Mouse (Mus musculus) MEL (cell line): ENCODE data around the gene Spata31d1a. TPM values are rescaled to one million over a fixed set of nuclear protein-coding genes. Genes with fewer than 3 reads are reported as not detected.

Experiments used
- DNase-seq: peaks from one replicate; pipeline ENCODE4 v3.0.0; 2011; ENCODE audit warnings: low read depth, low spot score
- H3K27ac ChIP-seq: 2 replicates; pipeline ENCODE4 v1.5.1; 2012; ENCODE audit warnings: low read depth, mild to moderate bottlenecking, control low read depth, low read length, moderate library complexity; ENCODE audit not compliant: control insufficient read depth
- H3K27me3 ChIP-seq, 2 experiments: fragments of 150-350 bp in 1 of 2; sonication (generic) in 1 of 2; 2 replicates each; pipeline ENCODE4 v1.6.1; 2012; ENCODE audit warnings: low read length in 2 of 2, mild to moderate bottlenecking in 2 of 2, improper control_type of control experiment in 1 of 2, moderate library complexity in 1 of 2; ENCODE audit not compliant: insufficient read depth in 2 of 2, control insufficient read depth in 1 of 2
- H3K36me3 ChIP-seq, 2 experiments: 2 replicates each; pipeline ENCODE4 v1.6.1; 2012 to 2014; ENCODE audit warnings: low read length in 2 of 2, improper control_type of control experiment in 1 of 2, inconsistent platforms in 1 of 2, mild to moderate bottlenecking in 1 of 2; ENCODE audit not compliant: insufficient read depth in 2 of 2, control insufficient read depth in 1 of 2
- H3K4me1 ChIP-seq, 2 experiments: fragments of 150-350 bp in 1 of 2; sonication (generic) in 1 of 2; 2 replicates each; pipeline ENCODE4 v1.6.1; 2012; ENCODE audit warnings: low read length in 2 of 2, improper control_type of control experiment in 1 of 2, mild to moderate bottlenecking in 1 of 2; ENCODE audit not compliant: insufficient read depth in 2 of 2, control insufficient read depth in 1 of 2
- H3K4me3 ChIP-seq, 2 experiments: fragments of 150-350 bp in 1 of 2; sonication (generic) in 1 of 2; 2 replicates each; pipeline ENCODE4 v1.5.1; 2012; ENCODE audit warnings: low read depth in 2 of 2, low read length in 2 of 2, mild to moderate bottlenecking in 2 of 2, moderate library complexity in 2 of 2, control low read depth in 1 of 2, improper control_type of control experiment in 1 of 2; ENCODE audit not compliant: control insufficient read depth in 1 of 2, insufficient read depth in 1 of 2
- H3K79me2 ChIP-seq: 2 replicates; pipeline ENCODE4 v1.6.1; 2012; ENCODE audit warnings: mild to moderate bottlenecking, low read length, moderate library complexity; ENCODE audit not compliant: control insufficient read depth, poor library complexity, insufficient read depth
- H3K9ac ChIP-seq: 2 replicates; pipeline ENCODE4 v1.6.1; 2012; ENCODE audit warnings: low read depth, mild to moderate bottlenecking, control low read depth, low read length, moderate library complexity; ENCODE audit not compliant: control insufficient read depth, poor library complexity, severe bottlenecking
- H3K9me3 ChIP-seq: fragments of 150-350 bp; sonication (generic); replicated peaks from 2 replicates; pipeline ENCODE4 v1.6.1; 2012; ENCODE audit warnings: mild to moderate bottlenecking, low read length, improper control_type of control experiment, moderate library complexity; ENCODE audit not compliant: insufficient read depth
- CHD1 ChIP-seq: IDR thresholded peaks from 2 replicates; pipeline ENCODE4 v1.6.1; 2012; ENCODE audit warnings: low read depth, mild to moderate bottlenecking, inconsistent platforms, low read length, improper control_type of control experiment
- CHD2 ChIP-seq: IDR thresholded peaks from 2 replicates; pipeline ENCODE4 v1.6.1; 2011; ENCODE audit warnings: low read length, improper control_type of control experiment
- CTCF ChIP-seq, 3 experiments: IDR thresholded peaks in 2 of 3; conservative IDR thresholded peaks in 1 of 3; 2 replicates each; pipeline ENCODE4 v1.5.1; 2011 to 2012; ENCODE audit warnings: low read length in 3 of 3, low read depth in 2 of 3, mild to moderate bottlenecking in 2 of 3, improper control_type of control experiment in 1 of 3, inconsistent platforms in 1 of 3, mixed read lengths in 1 of 3, moderate library complexity in 1 of 3; ENCODE audit not compliant: control insufficient read depth in 1 of 3, insufficient read depth in 1 of 3, poor library complexity in 1 of 3, severe bottlenecking in 1 of 3
- GABPA ChIP-seq: IDR thresholded peaks from 2 replicates; pipeline ENCODE4 v1.6.1; 2012; ENCODE audit warnings: low read depth, mild to moderate bottlenecking, inconsistent platforms, low read length, improper control_type of control experiment, moderate library complexity
- GATA1 ChIP-seq: IDR thresholded peaks from 2 replicates; pipeline ENCODE4 v1.6.1; 2011; ENCODE audit warnings: low read depth, low read length, improper control_type of control experiment
- HCFC1 ChIP-seq: IDR thresholded peaks from 2 replicates; pipeline ENCODE4 v1.6.1; 2012; ENCODE audit warnings: low read depth, mild to moderate bottlenecking, inconsistent platforms, low read length, improper control_type of control experiment, moderate library complexity
- JUND ChIP-seq: IDR thresholded peaks from 2 replicates; pipeline ENCODE4 v1.6.1; 2011; ENCODE audit warnings: low read depth, mild to moderate bottlenecking, improper control_type of control experiment, low read length
- KAT2A ChIP-seq: conservative IDR thresholded peaks from 2 replicates; pipeline ENCODE4 v1.6.1; 2012; ENCODE audit warnings: low read depth, low read length, improper control_type of control experiment, inconsistent platforms
- MAFK ChIP-seq: IDR thresholded peaks from 2 replicates; pipeline ENCODE4 v1.6.1; 2011; ENCODE audit warnings: low read depth, mild to moderate bottlenecking, low read length, improper control_type of control experiment, borderline replicate concordance
- MEF2A ChIP-seq: IDR thresholded peaks from 2 replicates; pipeline ENCODE4 v1.6.1; 2014; ENCODE audit warnings: low read depth, mild to moderate bottlenecking, inconsistent platforms, low read length, improper control_type of control experiment; ENCODE audit not compliant: poor library complexity, insufficient replicate concordance, severe bottlenecking; ENCODE audit errors: extremely low read depth
- MYB ChIP-seq: IDR thresholded peaks from 2 replicates; pipeline ENCODE4 v1.6.1; 2011; ENCODE audit warnings: mild to moderate bottlenecking, low read depth, low read length, improper control_type of control experiment
- MYC ChIP-seq: IDR thresholded peaks from 2 replicates; pipeline ENCODE4 v1.6.1; 2011; ENCODE audit warnings: low read depth, mild to moderate bottlenecking, low read length, improper control_type of control experiment, moderate library complexity
- POLR2AphosphoS2 ChIP-seq: IDR thresholded peaks from 2 replicates; pipeline ENCODE4 v1.6.1; 2011; ENCODE audit warnings: low read length, improper control_type of control experiment
- RCOR1 ChIP-seq: IDR thresholded peaks from 2 replicates; pipeline ENCODE4 v1.6.1; 2012; ENCODE audit warnings: low read depth, mild to moderate bottlenecking, inconsistent platforms, low read length, improper control_type of control experiment
- SIN3A ChIP-seq: IDR thresholded peaks from 2 replicates; pipeline ENCODE4 v1.6.1; 2012; ENCODE audit warnings: low read length, improper control_type of control experiment, inconsistent platforms
- TAL1 ChIP-seq: IDR thresholded peaks from 2 replicates; pipeline ENCODE4 v1.6.1; 2012; ENCODE audit warnings: mild to moderate bottlenecking, inconsistent platforms, low read length, moderate library complexity, mixed read lengths
- TBP ChIP-seq: IDR thresholded peaks from 2 replicates; pipeline ENCODE4 v1.8.0; 2011; ENCODE audit warnings: low read depth, low read length, improper control_type of control experiment
- UBTF ChIP-seq: IDR thresholded peaks from 2 replicates; pipeline ENCODE4 v1.6.1; 2012; ENCODE audit warnings: low read depth, mild to moderate bottlenecking, inconsistent platforms, low read length, improper control_type of control experiment, moderate library complexity, borderline replicate concordance; ENCODE audit not compliant: insufficient read depth
- USF1 ChIP-seq: IDR thresholded peaks from 2 replicates; pipeline ENCODE4 v1.6.1; 2014; ENCODE audit warnings: low read depth, mild to moderate bottlenecking, inconsistent platforms, low read length, improper control_type of control experiment, moderate library complexity
- ZNF384 ChIP-seq: IDR thresholded peaks from 2 replicates; pipeline ENCODE4 v1.6.1; 2012; ENCODE audit warnings: low read depth, mild to moderate bottlenecking, inconsistent platforms, low read length, improper control_type of control experiment
- polyA plus RNA-seq, 2 experiments: library from polyadenylated mRNA; stranded (reverse) in 1 of 2; unstranded in 1 of 2; fragments of >175 nt in 1 of 2; fragments of >200 nt in 1 of 2; gene quantifications; 2 replicates each; pipeline versions ENCODE4 v1.2.1 to v1.2.4; 2012; ENCODE audit warnings: low replicate concordance in 2 of 2, low read depth in 1 of 2; ENCODE audit not compliant: insufficient read length in 2 of 2, insufficient read depth in 1 of 2, missing spikeins in 1 of 2
- total RNA-seq: library from RNA; depleted of rRNA; stranded (reverse); fragments of 300-350 nt; gene quantifications from 2 replicates; pipeline ENCODE4 v1.2.3, GENCODE M21; 2012

Spata31d1a gene
- total and polyA plus RNA-seq, 3 experiments, result 0.03 TPM; not detected in 2

DNA sequence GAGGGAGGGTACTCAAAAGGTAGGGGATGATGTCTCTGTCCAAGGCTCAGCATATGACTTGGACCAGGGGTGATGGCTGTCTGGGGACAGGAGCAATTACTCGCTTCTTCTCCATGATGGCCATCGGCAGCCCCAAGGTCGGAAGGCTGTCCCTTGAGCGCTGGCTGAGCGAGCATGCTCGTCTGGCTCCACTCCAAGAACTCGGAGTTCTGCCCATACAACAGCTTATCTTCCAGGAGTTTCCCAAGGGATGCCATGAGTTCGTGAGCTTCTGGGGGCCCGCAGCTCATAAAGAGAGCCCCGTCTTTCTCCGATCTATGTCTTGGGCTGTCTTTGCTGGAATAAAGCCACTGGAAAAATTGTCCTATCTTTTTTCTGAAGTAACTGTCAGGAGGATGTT lies 31.0 kb upstream of the Spata31d1a start:
- no peak for TF ChIP-seq GABPA
- TF ChIP-seq SIN3A, result no peak
- no peak for DNase-seq
- H3K27me3 ChIP-seq, result no peaks in the 10 kb centered on the region
- no peaks in the 10 kb centered on the region for H3K36me3 ChIP-seq
- no peaks in the 10 kb centered on the region for H3K9me3 ChIP-seq
- no peak overlapping the region for H3K9ac ChIP-seq
- no peak overlapping the region for H3K27ac ChIP-seq
- no peaks in the 10 kb centered on the region for H3K4me1 ChIP-seq
- H3K4me3 ChIP-seq, result no peak overlapping the region
- H3K79me2 ChIP-seq, result no peaks in the 10 kb centered on the region

GRCm38 (mm10) chr13:59739397-59739796 lies 29.3 kb upstream of the Spata31d1a start:
- Histone ChIP-seq H3K4me3 (no peak overlapping the region), H3K27ac (no peak overlapping the region), H3K27me3 (no peaks in the 10 kb centered on the region), H3K9me3 (no peaks in the 10 kb centered on the region), H3K9ac (no peak overlapping the region), H3K79me2 (no peaks in the 10 kb centered on the region), H3K4me1 (peaks cover 0 to 4% of the 10 kb centered on the region in 2 experiments; a peak in 1 of 4 replicates), H3K36me3 (peaks cover 0 to 6% of the 10 kb centered on the region in 2 experiments; a peak in 2 of 4 replicates)
- TF ChIP-seq CHD1 (no peak), GABPA (no peak), UBTF (no peak), RCOR1 (no peak), HCFC1 (no peak), MYC (no peak), CHD2 (no peak), MAFK (no peak), USF1 (no peak), MYB (no peak)
- no peak for DNase-seq

GRCm38 (mm10) chr13:59738455-59738854 lies 28.3 kb upstream of the Spata31d1a start:
- DNase-seq, result no peak
- Histone ChIP-seq H3K9ac (no peak overlapping the region), H3K27ac (no peak overlapping the region)

More at GRCm38 (mm10) chr13:59738455-59738854, 28.3 kb upstream of the Spata31d1a start:
- no peaks in the 10 kb centered on the region for H3K27me3 ChIP-seq
- H3K9me3 ChIP-seq, result no peaks in the 10 kb centered on the region
- peaks cover 0 to 13% of the 10 kb centered on the region in 2 experiments; a peak in 2 of 4 replicates for H3K4me1 ChIP-seq
- no peaks in the 10 kb centered on the region for H3K79me2 ChIP-seq
- TF ChIP-seq HCFC1 (no peak), JUND (no peak), MYC (no peak), ZNF384 (no peak), TBP (no peak), MYB (no peak), GATA1 (no peak), KAT2A (no peak), MAFK (no peak), CTCF (IDR thresholded peaks at IDR 0.05 in 2 of 3, conservative IDR thresholded peaks at IDR 0.05 in 1 of 3; ENCODE audit: control insufficient read depth in 1 of 3, insufficient read depth in 1 of 3, low read depth in 2 of 3, low read length in 3 of 3, poor library complexity in 1 of 3, severe bottlenecking in 1 of 3) (no peak), GABPA (no peak), TAL1 (no peak), POLR2AphosphoS2 (no peak), MEF2A (no peak)
- H3K4me3 ChIP-seq, result no peak overlapping the region
- peaks cover 0 to 6% of the 10 kb centered on the region in 2 experiments; a peak in 2 of 4 replicates for H3K36me3 ChIP-seq
